Mouse (Mus musculus): ENCODE data around the gene St3gal3.

Gene St3gal3

GRCm38 (mm10) chr4:118044510-118044909 lies 90.2 kb downstream of the St3gal3 start:
- peak in 1 of 2 experiments; percentile 65 for DNase-seq

- DNase-seq = peak in 1 of 2 experiments; percentile 57
Observed at GRCm38 (mm10) chr4:118043331-118044002, 91.2 kb downstream of the St3gal3 start.

GRCm38 (mm10) chr4:118042671-118043320 lies 91.9 kb downstream of the St3gal3 start:
- peak; percentile 70 to 87 for DNase-seq

GRCm38 (mm10) chr4:118041145-118041544 lies 93.6 kb downstream of the St3gal3 start:
- DNase-seq = no peak

- DNase-seq = no peak
Observed at GRCm38 (mm10) chr4:118040650-118041049, 94.1 kb downstream of the St3gal3 start.

GRCm38 (mm10) chr4:118039964-118040363 lies 94.8 kb downstream of the St3gal3 start:
- DNase-seq = no peak

- no peak for DNase-seq
Observed at GRCm38 (mm10) chr4:118038023-118038422, 96.7 kb downstream of the St3gal3 start.

- DNase-seq = no peak
Observed at GRCm38 (mm10) chr4:118037406-118037805, 97.3 kb downstream of the St3gal3 start.

GRCm38 (mm10) chr4:118036531-118036930 lies 98.2 kb downstream of the St3gal3 start:
- no peak for DNase-seq

GRCm38 (mm10) chr4:118035090-118035489 lies 99.6 kb downstream of the St3gal3 start:
- DNase-seq = no peak

GRCm38 (mm10) chr4:118033026-118033425 lies 101.7 kb downstream of the St3gal3 start:
- DNase-seq = peak in 1 of 2 experiments; percentile 49

- DNase-seq = no peak
Observed at GRCm38 (mm10) chr4:118031776-118032170, 102.9 kb downstream of the St3gal3 start.

GRCm38 (mm10) chr4:118031132-118031775 lies 103.5 kb downstream of the St3gal3 start:
- peak; percentile 79 to 92 for DNase-seq

GRCm38 (mm10) chr4:118030330-118030729 lies 104.4 kb downstream of the St3gal3 start:
- no peak for DNase-seq

- DNase-seq = no peak
Observed at GRCm38 (mm10) chr4:118029892-118030291, 104.8 kb downstream of the St3gal3 start.

- DNase-seq = peak; percentile 51 to 72
Observed at GRCm38 (mm10) chr4:118028994-118029393, 105.7 kb downstream of the St3gal3 start.

- peak; percentile 17 to 52 for DNase-seq
Observed at GRCm38 (mm10) chr4:118025931-118026330, 108.8 kb downstream of the St3gal3 start.

GRCm38 (mm10) chr4:118025381-118025780 lies 109.3 kb downstream of the St3gal3 start:
- DNase-seq = no peak

GRCm38 (mm10) chr4:118022811-118023210 lies 111.9 kb downstream of the St3gal3 start:
- DNase-seq = no peak

- DNase-seq = no peak
Observed at GRCm38 (mm10) chr4:118022406-118022805, 112.3 kb downstream of the St3gal3 start.

GRCm38 (mm10) chr4:118019640-118020039 lies 115.1 kb downstream of the St3gal3 start:
- no peak for DNase-seq

GRCm38 (mm10) chr4:118019218-118019617 lies 115.5 kb downstream of the St3gal3 start:
- no peak for DNase-seq

GRCm38 (mm10) chr4:118017021-118017805 lies 117.5 kb downstream of the St3gal3 start:
- DNase-seq = no peak

All from kidney, postnatal 25 days (tissue).